Mouse (Mus musculus) heart, postnatal 0 days (tissue): Measurements from ENCODE around the gene Slc30a1.

Experiments
- CTCF ChIP-seq: IDR thresholded peaks from 2 replicates; pipeline ENCODE4 v1.5.1; 2016; ENCODE audit warnings: antibody characterized with exemption, control low read depth, low read depth
- EP300 ChIP-seq: IDR thresholded peaks from 2 replicates; pipeline ENCODE4 v1.6.1; 2016; ENCODE audit warnings: antibody characterized with exemption, low read depth

DNA sequence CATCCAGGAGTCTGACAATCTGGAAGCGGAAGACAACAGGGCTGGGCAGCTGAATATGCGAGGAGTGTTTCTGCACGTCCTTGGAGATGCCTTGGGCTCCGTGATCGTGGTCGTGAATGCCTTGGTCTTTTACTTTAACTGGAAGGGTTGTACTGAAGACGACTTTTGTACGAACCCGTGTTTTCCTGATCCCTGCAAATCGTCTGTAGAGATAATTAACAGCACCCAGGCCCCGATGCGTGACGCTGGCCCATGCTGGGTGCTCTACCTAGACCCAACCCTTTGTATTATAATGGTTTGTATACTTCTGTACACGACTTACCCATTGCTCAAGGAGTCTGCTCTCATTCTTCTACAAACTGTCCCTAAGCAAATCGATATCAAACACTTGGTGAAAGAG, 2.3 kb downstream of the Slc30a1 start:
- TF ChIP-seq CTCF: no peak
- TF ChIP-seq EP300: no peak
